Mouse (Mus musculus) forebrain, embryonic 11.5 days (tissue): ENCODE results near the gene Pbld1. TPM values are rescaled to one million over a fixed set of nuclear protein-coding genes. Genes with fewer than 3 reads are reported as not detected.

Experiments used
- ATAC-seq: fragments of 200-750 bp; cut with Nextera tagmentation; replicated peaks from 2 replicates; pipeline ENCODE4 v1.8.0; 2017; ENCODE audit warnings: moderate TSS enrichment; ENCODE audit not compliant: low FRiP score
- DNase-seq: peaks from one replicate; pipeline ENCODE4 v3.0.0-alpha.2; 2017; ENCODE audit warnings: low spot score
- H3K27ac ChIP-seq: fragments of 300-500 bp; sonication (generic); 2 replicates; pipeline ENCODE4 v1.5.1; 2014; ENCODE audit warnings: low read depth, low read length
- H3K27me3 ChIP-seq: fragments of 300-500 bp; sonication (generic); 2 replicates; pipeline ENCODE4 v1.6.1; 2014; ENCODE audit warnings: mild to moderate bottlenecking, low read length, mixed read lengths; ENCODE audit not compliant: control insufficient read depth, insufficient read depth
- H3K36me3 ChIP-seq: fragments of 300-500 bp; sonication (generic); 2 replicates; pipeline ENCODE4 v1.6.1; 2014; ENCODE audit warnings: mild to moderate bottlenecking, low read length, moderate library complexity, mixed read lengths; ENCODE audit not compliant: control insufficient read depth, insufficient read depth
- H3K4me1 ChIP-seq: fragments of 300-500 bp; sonication (generic); replicated peaks from 2 replicates; pipeline ENCODE4 v1.6.1; 2014; ENCODE audit warnings: low read length, mixed read lengths; ENCODE audit not compliant: control insufficient read depth, insufficient read depth
- H3K4me2 ChIP-seq: fragments of 300-500 bp; sonication (generic); 2 replicates; pipeline ENCODE4 v1.6.1; 2014; ENCODE audit warnings: low read depth, mild to moderate bottlenecking, low read length, moderate library complexity, mixed read lengths; ENCODE audit not compliant: severe bottlenecking
- H3K4me3 ChIP-seq: fragments of 300-500 bp; sonication (generic); 2 replicates; pipeline ENCODE4 v1.5.1; 2014; ENCODE audit warnings: low read depth, low read length
- H3K9ac ChIP-seq: fragments of 300-500 bp; sonication (generic); 2 replicates; pipeline ENCODE4 v1.6.1; 2014; ENCODE audit warnings: low read length
- H3K9me3 ChIP-seq: fragments of 300-500 bp; sonication (generic); 2 replicates; pipeline ENCODE4 v1.6.1; 2016; ENCODE audit warnings: low read length, mixed read lengths; ENCODE audit not compliant: control insufficient read depth
- WGBS: fragments of 180-500 bp; shearing (Covaris S2); extraction: QIAGEN DNeasy Blood & Tissue Kit; methylation state at CpG from one replicate; pipeline ENCODE4 v1.1.7; 2014; 5-methylcytosine and 5-hydroxymethylcytosine counted together
- polyA plus RNA-seq: library from polyadenylated mRNA; unstranded; fragments of >200 nt; fragmentation: Nextera tagmentation; extraction: Ambion mirVana; gene quantifications from 2 replicates; pipeline ENCODE4 v1.2.1, GENCODE M21; 2014

Pbld1 gene
- polyA plus RNA-seq, 1 experiment from 2014 or later: 1.6 TPM

- 90% methylated on average over 10 of the region's 10 CpGs for whole genome bisulfite sequencing
Measured at GRCm38 (mm10) chr10:63027376-63028161, 32.4 kb upstream of the Pbld1 start.

GRCm38 (mm10) chr10:63028396-63028795, 31.6 kb upstream of the Pbld1 start:
- H3K4me3 ChIP-seq: no peak overlapping the region
- 60% methylated on average over 4 of the region's 4 CpGs for WGBS
- H3K9ac ChIP-seq: no peak overlapping the region
- peak overlapping the region; percentile 13; the same call in 1 of the 2 replicates for H3K27ac ChIP-seq
- H3K4me2 ChIP-seq: no peak overlapping the region
- no peaks in the 10 kb centered on the region for H3K36me3 ChIP-seq
- ATAC-seq (no peak), DNase-seq (no peak)
- no peaks in the 10 kb centered on the region for H3K27me3 ChIP-seq
- peaks cover 11% of the 10 kb centered on the region for H3K4me1 ChIP-seq
- H3K9me3 ChIP-seq: no peaks in the 10 kb centered on the region

More at GRCm38 (mm10) chr10:63027376-63028161, 32.4 kb upstream of the Pbld1 start:
- Histone ChIP-seq H3K9ac (no peak overlapping the region), H3K4me1 (peaks cover 11% of the 10 kb centered on the region), H3K4me2 (no peak overlapping the region), H3K27me3 (no peaks in the 10 kb centered on the region), H3K4me3 (no peak overlapping the region), H3K36me3 (no peaks in the 10 kb centered on the region), H3K27ac (peak overlapping the region; percentile 100), H3K9me3 (no peaks in the 10 kb centered on the region)
- ATAC-seq (no peak), DNase-seq (no peak)

- Histone ChIP-seq H3K4me3 (no peak overlapping the region), H3K4me2 (no peak overlapping the region), H3K9me3 (no peaks in the 10 kb centered on the region), H3K36me3 (no peaks in the 10 kb centered on the region), H3K9ac (no peak overlapping the region), H3K27ac (no peak overlapping the region), H3K27me3 (no peaks in the 10 kb centered on the region), H3K4me1 (no peaks in the 10 kb centered on the region)
- 91% methylated on average over 3 of the region's 3 CpGs for WGBS
- DNase-seq: no peak
- ATAC-seq: no peak
Measured at GRCm38 (mm10) chr10:63032267-63032666, 27.7 kb upstream of the Pbld1 start.

DNA sequence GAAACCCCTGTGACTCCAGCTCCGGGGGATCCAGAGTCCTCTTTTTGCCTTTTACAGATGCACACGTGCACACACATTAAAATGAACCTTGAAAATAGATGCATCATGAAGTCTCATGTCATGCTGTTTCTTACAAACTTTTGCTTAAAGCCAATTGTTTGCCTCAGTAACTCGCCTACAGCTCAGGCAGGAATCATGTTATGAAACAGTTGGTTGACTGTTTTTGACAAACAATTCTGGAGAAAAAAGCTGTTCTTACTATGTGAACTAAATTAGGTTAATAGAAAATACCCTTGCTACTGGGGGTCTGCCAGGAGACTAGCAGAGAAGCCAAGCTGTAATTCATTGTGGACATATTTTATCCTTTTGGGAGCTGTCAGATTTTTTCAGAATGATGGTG, 27.0 kb upstream of the Pbld1 start:
- DNase-seq (no peak), ATAC-seq (no peak)
- no peak overlapping the region for H3K27ac ChIP-seq
- H3K9ac ChIP-seq: no peak overlapping the region
- H3K36me3 ChIP-seq: no peaks in the 10 kb centered on the region
- no peak overlapping the region for H3K4me3 ChIP-seq
- 71% methylated on average over 3 of the region's 3 CpGs for WGBS
- no peaks in the 10 kb centered on the region for H3K4me1 ChIP-seq
- H3K9me3 ChIP-seq: no peaks in the 10 kb centered on the region
- H3K27me3 ChIP-seq: no peaks in the 10 kb centered on the region
- no peak overlapping the region for H3K4me2 ChIP-seq

DNA sequence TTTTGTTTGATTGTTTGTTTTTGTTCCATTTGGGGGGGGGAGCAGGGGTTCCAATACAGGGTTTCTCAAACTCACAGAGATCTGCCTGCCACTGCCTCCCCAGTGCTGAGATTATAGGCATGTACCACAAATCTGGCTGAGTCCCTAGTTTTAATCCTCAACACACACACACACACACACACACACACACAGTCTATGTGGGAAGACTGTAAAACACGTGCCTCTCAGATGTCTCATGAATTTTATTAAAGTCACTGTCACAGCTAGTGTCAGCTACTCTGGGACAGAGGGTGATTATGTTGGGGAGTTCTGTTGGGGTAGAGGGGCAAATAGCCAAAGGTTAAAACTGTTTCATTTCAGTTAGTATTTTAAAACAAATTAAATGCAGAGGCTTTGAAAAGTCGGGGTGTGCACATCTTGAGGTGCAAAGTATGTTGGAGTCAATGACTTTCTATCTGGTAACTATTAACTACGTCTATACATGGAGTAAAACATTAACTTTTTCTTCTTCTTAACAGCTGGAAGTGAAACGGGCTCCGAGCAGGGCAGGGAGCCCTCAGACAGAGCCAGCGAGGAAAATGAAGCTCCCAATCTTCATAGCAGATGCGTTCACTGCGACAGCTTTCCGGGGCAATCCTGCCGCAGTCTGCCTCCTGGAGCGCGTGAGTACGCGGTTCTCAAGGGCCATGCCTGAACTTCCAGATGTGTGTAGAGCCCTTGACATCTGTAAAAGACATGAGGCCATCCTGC, 21.2 kb upstream of the Pbld1 start:
- Histone ChIP-seq H3K36me3 (no peaks in the 10 kb centered on the region), H3K9me3 (no peaks in the 10 kb centered on the region), H3K9ac (no peak overlapping the region), H3K27ac (no peak overlapping the region), H3K4me1 (no peaks in the 10 kb centered on the region), H3K4me3 (no peak overlapping the region), H3K27me3 (no peaks in the 10 kb centered on the region), H3K4me2 (no peak overlapping the region)
- ATAC-seq (no peak), DNase-seq (no peak)
- 88% methylated on average over 14 of the region's 14 CpGs for WGBS

DNA sequence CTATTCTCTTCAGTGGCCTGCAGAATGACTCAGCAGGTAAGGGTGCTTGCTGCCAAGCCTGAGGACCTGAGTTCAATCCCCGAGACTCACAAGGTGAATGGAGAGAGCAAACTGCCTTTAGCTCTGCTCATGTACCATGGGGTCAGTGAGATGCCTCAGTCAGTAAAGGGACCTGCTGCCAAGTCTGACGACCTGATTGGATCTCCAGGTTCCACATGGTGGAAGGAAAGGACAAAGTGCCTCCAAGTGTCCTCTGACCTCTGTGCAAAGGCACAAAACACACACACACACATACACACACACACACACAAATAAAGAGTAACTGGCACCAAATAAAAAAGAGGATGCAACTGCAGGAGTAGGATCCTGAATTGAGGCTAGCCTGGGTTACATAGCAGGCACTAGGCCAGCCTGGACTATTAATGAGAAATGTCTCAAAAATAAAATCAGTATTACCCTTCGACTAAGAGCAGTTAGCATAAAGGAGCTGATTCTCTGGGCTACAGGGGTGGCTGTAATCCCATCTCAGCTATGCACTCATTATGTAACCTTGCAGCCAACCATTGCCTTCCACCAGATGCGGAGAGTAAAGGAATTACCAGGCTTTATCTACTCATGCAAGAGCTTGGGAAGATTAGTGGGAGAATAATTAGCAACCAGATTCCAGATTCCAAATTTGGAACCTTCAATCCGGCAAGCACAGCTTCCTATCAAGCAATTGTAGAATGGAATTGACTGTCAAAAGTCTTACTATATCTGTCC, 19.9 kb upstream of the Pbld1 start:
- DNase-seq: no peak
- Histone ChIP-seq H3K36me3 (no peaks in the 10 kb centered on the region), H3K27ac (no peak overlapping the region), H3K4me3 (no peak overlapping the region), H3K9ac (no peak overlapping the region), H3K9me3 (no peaks in the 10 kb centered on the region), H3K27me3 (no peaks in the 10 kb centered on the region), H3K4me2 (no peak overlapping the region), H3K4me1 (no peaks in the 10 kb centered on the region)
- WGBS: 69% methylated on average over 5 of the region's 5 CpGs
- ATAC-seq: no peak

GRCm38 (mm10) chr10:63043154-63043553, 16.8 kb upstream of the Pbld1 start:
- ATAC-seq (no peak), DNase-seq (no peak)
- Histone ChIP-seq H3K9me3 (no peaks in the 10 kb centered on the region), H3K4me1 (no peaks in the 10 kb centered on the region), H3K27me3 (no peaks in the 10 kb centered on the region), H3K4me2 (no peak overlapping the region), H3K27ac (no peak overlapping the region), H3K4me3 (no peak overlapping the region), H3K9ac (no peak overlapping the region), H3K36me3 (no peaks in the 10 kb centered on the region)
- WGBS: 78% methylated on average over 3 of the region's 3 CpGs

DNA sequence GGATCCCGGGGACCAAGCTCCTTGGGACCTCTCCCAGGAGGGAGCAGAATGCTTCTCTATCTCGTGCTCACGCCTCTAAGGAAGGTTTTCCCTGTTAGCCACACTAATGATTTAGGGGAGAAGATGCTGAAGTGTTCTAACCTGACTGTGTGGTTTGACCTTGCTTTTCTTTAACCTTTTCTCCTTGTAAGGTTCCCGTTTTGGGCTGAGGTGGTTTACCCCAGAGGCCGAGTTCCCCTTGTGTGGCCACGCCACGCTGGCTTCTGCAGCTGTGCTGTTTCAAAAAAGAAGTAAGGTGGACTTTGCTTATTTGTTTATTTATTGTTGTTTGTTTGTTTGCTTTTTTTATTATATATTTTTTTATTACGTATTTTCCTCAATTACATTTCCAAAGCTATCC, 12.2 kb upstream of the Pbld1 start:
- Histone ChIP-seq H3K36me3 (no peaks in the 10 kb centered on the region), H3K4me3 (no peak overlapping the region), H3K4me2 (no peak overlapping the region), H3K9ac (no peak overlapping the region), H3K27me3 (no peaks in the 10 kb centered on the region), H3K27ac (no peak overlapping the region), H3K4me1 (no peaks in the 10 kb centered on the region), H3K9me3 (no peaks in the 10 kb centered on the region)
- 93% methylated on average over 8 of the region's 8 CpGs for WGBS
- ATAC-seq: no peak
- no peak for DNase-seq
